Mouse (Mus musculus): ENCODE measurements around the gene Adamts17. TPM values are rescaled to one million over a fixed set of nuclear protein-coding genes. Genes with fewer than 3 reads are reported as not detected.

The Adamts17 gene
- polyA plus RNA-seq, 1 experiment: 3.3 TPM

GRCm38 (mm10) chr7:66842021-66842420 is 2.5 kb downstream of the Adamts17 start:
- DNase-seq (ENCODE audit: extremely low spot score in 1 of 2, low spot score in 1 of 2): peak; percentile 77 to 97

- DNase-seq (ENCODE audit: extremely low spot score in 1 of 2, low spot score in 1 of 2): no peak
Measured at GRCm38 (mm10) chr7:66843846-66844245, 4.3 kb downstream of the Adamts17 start.

GRCm38 (mm10) chr7:66846582-66846981 is 7.0 kb downstream of the Adamts17 start:
- DNase-seq (ENCODE audit: extremely low spot score in 1 of 2, low spot score in 1 of 2): no peak

- no peak for DNase-seq (ENCODE audit: extremely low spot score in 1 of 2, low spot score in 1 of 2)
Measured at GRCm38 (mm10) chr7:66847299-66847698, 7.8 kb downstream of the Adamts17 start.

GRCm38 (mm10) chr7:66849316-66849715 is 9.8 kb downstream of the Adamts17 start:
- no peak for DNase-seq (ENCODE audit: extremely low spot score in 1 of 2, low spot score in 1 of 2)

- DNase-seq (ENCODE audit: extremely low spot score in 1 of 2, low spot score in 1 of 2): no peak
Measured at GRCm38 (mm10) chr7:66852164-66852563, 12.6 kb downstream of the Adamts17 start.

- no peak for DNase-seq (ENCODE audit: extremely low spot score in 1 of 2, low spot score in 1 of 2)
Measured at GRCm38 (mm10) chr7:66857610-66858009, 18.1 kb downstream of the Adamts17 start.

GRCm38 (mm10) chr7:66858247-66859075 is 18.9 kb downstream of the Adamts17 start:
- DNase-seq (ENCODE audit: extremely low spot score in 1 of 2, low spot score in 1 of 2): no peak

- no peak for DNase-seq (ENCODE audit: extremely low spot score in 1 of 2, low spot score in 1 of 2)
Measured at GRCm38 (mm10) chr7:66859220-66859619, 19.7 kb downstream of the Adamts17 start.

GRCm38 (mm10) chr7:66866944-66867718 is 27.6 kb downstream of the Adamts17 start:
- peak; percentile 39 to 41 for DNase-seq (ENCODE audit: extremely low spot score in 1 of 2, low spot score in 1 of 2)

- DNase-seq (ENCODE audit: extremely low spot score in 1 of 2, low spot score in 1 of 2): peak; percentile 34 to 74
Measured at GRCm38 (mm10) chr7:66867719-66868501, 28.4 kb downstream of the Adamts17 start.

- no peak for DNase-seq (ENCODE audit: extremely low spot score in 1 of 2, low spot score in 1 of 2)
Measured at GRCm38 (mm10) chr7:66871520-66871919, 32.0 kb downstream of the Adamts17 start.

GRCm38 (mm10) chr7:66871940-66872511 is 32.5 kb downstream of the Adamts17 start:
- DNase-seq (ENCODE audit: extremely low spot score in 1 of 2, low spot score in 1 of 2): no peak

- DNase-seq (ENCODE audit: extremely low spot score in 1 of 2, low spot score in 1 of 2): no peak
Measured at GRCm38 (mm10) chr7:66873235-66873634, 33.7 kb downstream of the Adamts17 start.

GRCm38 (mm10) chr7:66891431-66891830 is 51.9 kb downstream of the Adamts17 start:
- DNase-seq (ENCODE audit: extremely low spot score in 1 of 2, low spot score in 1 of 2): no peak

GRCm38 (mm10) chr7:66892096-66892495 is 52.6 kb downstream of the Adamts17 start:
- DNase-seq (ENCODE audit: extremely low spot score in 1 of 2, low spot score in 1 of 2): no peak

- DNase-seq (ENCODE audit: extremely low spot score in 1 of 2, low spot score in 1 of 2): no peak
Measured at GRCm38 (mm10) chr7:66902376-66902775, 62.8 kb downstream of the Adamts17 start.

- peak in 1 of 2 experiments; percentile 5 for DNase-seq (ENCODE audit: extremely low spot score in 1 of 2, low spot score in 1 of 2)
Measured at GRCm38 (mm10) chr7:66903014-66903413, 63.5 kb downstream of the Adamts17 start.

- no peak for DNase-seq (ENCODE audit: extremely low spot score in 1 of 2, low spot score in 1 of 2)
Measured at GRCm38 (mm10) chr7:66905941-66906340, 66.4 kb downstream of the Adamts17 start.

GRCm38 (mm10) chr7:66912866-66913265 is 73.3 kb downstream of the Adamts17 start:
- DNase-seq (ENCODE audit: extremely low spot score in 1 of 2, low spot score in 1 of 2): no peak

Measured in frontal cortex, adult 2 months (tissue).